Comparison of ENCODE assay signal across 9 mouse cellular contexts in genomic region chr4:107652598-107653279, GRCm38 (mm10). TPM values are rescaled to one million over a fixed set of nuclear protein-coding genes. Genes with fewer than 3 reads are reported as not detected.
A peak's percentile ranks its signal among the peaks of the same experiment; 100 is the strongest.
DNase-seq lines count a peak whose midpoint lies in the region; ATAC-seq lines count a peak whose summit lies in the region.
"Had no signal": no experiment of that assay in that cellular context is flagged by ENCODE, and none has a peak within 500 bp of the region (broad histone marks: within the 10 kb centered on the region; RNA-seq: fewer than 3 reads in every experiment).

No protein-coding gene starts in this region.

- H3K4me1 ChIP-seq in hindbrain, embryonic 12.5 days: peaks cover 23% of the 10 kb centered on the region
- 0 out of 2 replicates have a peak, but pooled peaks cover 2% of the 10 kb centered on the region for H3K4me1 ChIP-seq in lung, embryonic 16.5 days (replicated peaks; ENCODE audit: control insufficient read depth, insufficient read depth, low read length)

- peak; percentile 95 for DNase-seq in NIH3T3 (ENCODE audit: low read depth)
- peak; percentile 73 for DNase-seq in cerebellum, adult 9-10 months
- DNase-seq in layer of hippocampus, postnatal 10 days (ENCODE audit: low spot score in 2 of 2): peak; percentile 88 to 92
- peak; percentile 77 for DNase-seq in ovary, postnatal 36 days (ENCODE audit: low spot score)
- peak; percentile 46 to 63 for DNase-seq in urinary bladder, adult 18-20 months (ENCODE audit: low spot score in 2 of 2)

- no peak overlapping the region; the same call in 1 of the 2 replicates for H3K4me2 ChIP-seq in hindbrain, embryonic 12.5 days (replicated peaks)
- H3K4me2 ChIP-seq in lung, embryonic 16.5 days (ENCODE audit: low read depth, low read length): no peak overlapping the region

- peaks cover 6% of the 10 kb centered on the region for H3K27me3 ChIP-seq in hindbrain, embryonic 12.5 days
- no peaks in the 10 kb centered on the region for H3K27me3 ChIP-seq in lung, embryonic 16.5 days (ENCODE audit: control insufficient read depth, insufficient read depth, low read depth, low read length)

- ATAC-seq in frontal cortex, adult (ENCODE audit: low TSS enrichment): peak; percentile 96
- peak; percentile 83 for ATAC-seq in hindbrain, embryonic 12.5 days (ENCODE audit: low FRiP score)
- peak; percentile 81 for ATAC-seq in lung, embryonic 16.5 days (ENCODE audit: low read depth)

- H3K27ac ChIP-seq in hindbrain, embryonic 12.5 days: no peak overlapping the region
- H3K27ac ChIP-seq in lung, embryonic 16.5 days (ENCODE audit: low read length): no peak overlapping the region

- H3K9me3 ChIP-seq in hindbrain, embryonic 12.5 days (replicated peaks): no peaks in the 10 kb centered on the region
- H3K9me3 ChIP-seq in lung, embryonic 16.5 days (ENCODE audit: control insufficient read depth, low read length): no peaks in the 10 kb centered on the region

- 16% methylated on average over 7 of the region's 7 CpGs for WGBS in hindbrain, embryonic 12.5 days
- 9% methylated on average over 7 of the region's 7 CpGs for WGBS in lung, embryonic 16.5 days

- H3K9ac ChIP-seq in hindbrain, embryonic 12.5 days: no peak overlapping the region
- no peak overlapping the region for H3K9ac ChIP-seq in lung, embryonic 16.5 days (ENCODE audit: low read length)

- H3K36me3 ChIP-seq in hindbrain, embryonic 12.5 days: no peaks in the 10 kb centered on the region
- no peaks in the 10 kb centered on the region for H3K36me3 ChIP-seq in lung, embryonic 16.5 days (ENCODE audit: control insufficient read depth, insufficient read depth, low read length)

- H3K4me3 ChIP-seq in hindbrain, embryonic 12.5 days: no peak overlapping the region
- no peak overlapping the region for H3K4me3 ChIP-seq in lung, embryonic 16.5 days (ENCODE audit: low read length)
- H3K4me3 ChIP-seq: myocyte had no signal

RNA-seq across cellular contexts. Expression of gene Dmrtb1, which starts 31.3 kb away (rescaled TPM):
- polyA plus RNA-seq in hindbrain, embryonic 12.5 days (2016; fragmentation: Nextera tagmentation; extraction: Ambion mirVana): 29.8 and 32.0 TPM in 2 replicates
- total RNA-seq in layer of hippocampus, postnatal 10 days (2021): 1 to 10 TPM; 2.5 to 3.2 TPM
- polyA plus RNA-seq in lung, embryonic 16.5 days (2015; fragmentation: Nextera tagmentation; extraction: Ambion mirVana): not detected in 2 replicates
- polyA plus RNA-seq: myocyte had no signal

Comparison
In these comparisons a context has a peak if more than half of its experiments do, and no peak if none do; other contexts are left out.
1. RNA of gene Dmrtb1, which starts 31.3 kb away (polyA plus RNA-seq): 29.8 to 32.0 TPM in hindbrain, embryonic 12.5 days; not detected in lung, embryonic 16.5 days; every median in the first group is over 10 times any median in the second.
2. Peak in every context shown above with its lines, with median percentiles within 50 percentile points of each other: DNase-seq and ATAC-seq.